Mouse (Mus musculus) hindbrain, embryonic 14.5 days (tissue): ENCODE measurements around the gene Cebpa. TPM values are rescaled to one million over a fixed set of nuclear protein-coding genes. Genes with fewer than 3 reads are reported as not detected.

Experiments used
- ATAC-seq: fragments of 200-750 bp; cut with Nextera tagmentation; 2 replicates; pipeline ENCODE4 v1.8.0; 2017; ENCODE audit warnings: moderate number of reproducible peaks, mild to moderate bottlenecking, moderate TSS enrichment, moderate library complexity; ENCODE audit not compliant: low FRiP score
- DNase-seq: peaks from one replicate; pipeline ENCODE4 v3.0.0-alpha.2; 2015; ENCODE audit warnings: low spot score
- H3K27ac ChIP-seq: fragments of 300-500 bp; sonication (generic); 2 replicates; pipeline ENCODE4 v1.5.1; 2014; ENCODE audit warnings: mild to moderate bottlenecking, moderate library complexity
- H3K27me3 ChIP-seq: fragments of 300-500 bp; sonication (generic); 2 replicates; pipeline ENCODE4 v1.6.1; 2014; ENCODE audit warnings: mild to moderate bottlenecking, low read length, mixed read lengths; ENCODE audit not compliant: control insufficient read depth, insufficient read depth
- H3K36me3 ChIP-seq: fragments of 300-500 bp; sonication (generic); replicated peaks from 2 replicates; pipeline ENCODE4 v1.6.1; 2014; ENCODE audit not compliant: control insufficient read depth, insufficient read depth
- H3K4me1 ChIP-seq: fragments of 300-500 bp; sonication (generic); replicated peaks from 2 replicates; pipeline ENCODE4 v1.6.1; 2014; ENCODE audit warnings: antibody characterized with exemption, low read length, mixed read lengths; ENCODE audit not compliant: control insufficient read depth, insufficient read depth
- H3K4me2 ChIP-seq: fragments of 300-500 bp; sonication (generic); replicated peaks from 2 replicates; pipeline ENCODE4 v1.6.1; 2014; ENCODE audit warnings: mild to moderate bottlenecking, moderate library complexity
- H3K4me3 ChIP-seq: fragments of 300-500 bp; sonication (generic); replicated peaks from 2 replicates; pipeline ENCODE4 v1.5.1; 2014; ENCODE audit warnings: mild to moderate bottlenecking, low read length
- H3K9ac ChIP-seq: fragments of 300-500 bp; sonication (generic); 2 replicates; pipeline ENCODE4 v1.6.1; 2014
- H3K9me3 ChIP-seq: fragments of 300-500 bp; sonication (generic); 2 replicates; pipeline ENCODE4 v1.6.1; 2016; ENCODE audit warnings: low read length; ENCODE audit not compliant: control insufficient read depth
- WGBS: fragments of 180-500 bp; shearing (Covaris S2); extraction: QIAGEN DNeasy Blood & Tissue Kit; methylation state at CpG from one replicate; pipeline ENCODE4 v1.1.7; 2014; 5-methylcytosine and 5-hydroxymethylcytosine counted together
- polyA plus RNA-seq: library from polyadenylated mRNA; unstranded; fragments of >200 nt; fragmentation: Nextera tagmentation; extraction: Ambion mirVana; gene quantifications from 2 replicates; pipeline ENCODE4 v1.2.1, GENCODE M21; 2014

The Cebpa gene
- polyA plus RNA-seq, 1 experiment from 2014 or later = 1.0 TPM

- Histone ChIP-seq H3K4me2 (no peak overlapping the region), H3K4me3 (no peak overlapping the region), H3K9ac (no peak overlapping the region), H3K9me3 (no peaks in the 10 kb centered on the region), H3K36me3 (no peaks in the 10 kb centered on the region), H3K4me1 (peaks cover 8% of the 10 kb centered on the region; the same call in 1 of the 2 replicates), H3K27me3 (peaks cover 35% of the 10 kb centered on the region), H3K27ac (no peak overlapping the region)
- DNase-seq = no peak
- WGBS = 66% methylated on average over 6 of the region's 6 CpGs
- ATAC-seq = no peak
Measured at GRCm38 (mm10) chr7:35124745-35125144, 5.7 kb downstream of the Cebpa start.

- peaks cover 23% of the 10 kb centered on the region for H3K27me3 ChIP-seq
- H3K4me1 ChIP-seq = no peaks in the 10 kb centered on the region
- DNase-seq = no peak
- no peak for ATAC-seq
- H3K9me3 ChIP-seq = no peaks in the 10 kb centered on the region
- H3K4me3 ChIP-seq = no peak overlapping the region
- 86% methylated on average over 5 of the region's 5 CpGs for WGBS
- no peak overlapping the region for H3K9ac ChIP-seq
- no peak overlapping the region for H3K27ac ChIP-seq
- no peak overlapping the region for H3K4me2 ChIP-seq
- no peaks in the 10 kb centered on the region for H3K36me3 ChIP-seq
Measured at GRCm38 (mm10) chr7:35125971-35126370, 6.9 kb downstream of the Cebpa start.

- no peak overlapping the region for H3K27ac ChIP-seq
- no peak overlapping the region for H3K4me2 ChIP-seq
- H3K36me3 ChIP-seq = no peaks in the 10 kb centered on the region
- H3K9ac ChIP-seq = no peak overlapping the region
- no peaks in the 10 kb centered on the region for H3K4me1 ChIP-seq
- DNase-seq (no peak), ATAC-seq (no peak)
- 0 out of 2 replicates have a peak, but pooled peaks cover 7% of the 10 kb centered on the region for H3K9me3 ChIP-seq
- 63% methylated on average over 10 of the region's 10 CpGs for WGBS
- peaks cover 12% of the 10 kb centered on the region for H3K27me3 ChIP-seq
- no peak overlapping the region for H3K4me3 ChIP-seq
Measured at GRCm38 (mm10) chr7:35127001-35127400, 7.9 kb downstream of the Cebpa start.

DNA sequence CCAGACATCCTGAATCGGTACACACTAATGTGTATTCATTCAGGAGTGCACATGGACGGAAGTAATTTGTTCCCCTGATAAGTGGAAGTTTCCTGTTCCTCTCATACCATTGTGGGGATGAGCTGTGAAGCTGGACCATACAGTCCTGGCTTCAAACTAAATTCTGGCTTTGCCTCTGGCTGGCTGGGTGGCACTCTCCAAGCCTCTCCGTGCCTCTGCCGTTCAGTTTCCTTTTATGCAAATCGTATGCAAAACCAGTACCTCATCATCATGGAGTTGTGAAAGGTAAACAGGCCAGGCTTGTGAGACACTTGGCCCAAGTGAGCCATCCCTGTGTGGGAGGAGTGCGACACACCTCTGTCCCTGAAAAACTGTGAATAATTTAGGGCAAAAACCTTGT, 8.6 kb downstream of the Cebpa start:
- 0 out of 2 replicates have a peak, but pooled peaks cover 7% of the 10 kb centered on the region for H3K9me3 ChIP-seq
- peaks cover 5% of the 10 kb centered on the region; the same call in 1 of the 2 replicates for H3K27me3 ChIP-seq
- no peak overlapping the region for H3K4me2 ChIP-seq
- H3K27ac ChIP-seq = no peak overlapping the region
- no peak for DNase-seq
- no peaks in the 10 kb centered on the region for H3K4me1 ChIP-seq
- ATAC-seq = no peak
- no peaks in the 10 kb centered on the region for H3K36me3 ChIP-seq
- no peak overlapping the region for H3K4me3 ChIP-seq
- no peak overlapping the region for H3K9ac ChIP-seq
- 50% methylated on average over 6 of the region's 6 CpGs for WGBS

DNA sequence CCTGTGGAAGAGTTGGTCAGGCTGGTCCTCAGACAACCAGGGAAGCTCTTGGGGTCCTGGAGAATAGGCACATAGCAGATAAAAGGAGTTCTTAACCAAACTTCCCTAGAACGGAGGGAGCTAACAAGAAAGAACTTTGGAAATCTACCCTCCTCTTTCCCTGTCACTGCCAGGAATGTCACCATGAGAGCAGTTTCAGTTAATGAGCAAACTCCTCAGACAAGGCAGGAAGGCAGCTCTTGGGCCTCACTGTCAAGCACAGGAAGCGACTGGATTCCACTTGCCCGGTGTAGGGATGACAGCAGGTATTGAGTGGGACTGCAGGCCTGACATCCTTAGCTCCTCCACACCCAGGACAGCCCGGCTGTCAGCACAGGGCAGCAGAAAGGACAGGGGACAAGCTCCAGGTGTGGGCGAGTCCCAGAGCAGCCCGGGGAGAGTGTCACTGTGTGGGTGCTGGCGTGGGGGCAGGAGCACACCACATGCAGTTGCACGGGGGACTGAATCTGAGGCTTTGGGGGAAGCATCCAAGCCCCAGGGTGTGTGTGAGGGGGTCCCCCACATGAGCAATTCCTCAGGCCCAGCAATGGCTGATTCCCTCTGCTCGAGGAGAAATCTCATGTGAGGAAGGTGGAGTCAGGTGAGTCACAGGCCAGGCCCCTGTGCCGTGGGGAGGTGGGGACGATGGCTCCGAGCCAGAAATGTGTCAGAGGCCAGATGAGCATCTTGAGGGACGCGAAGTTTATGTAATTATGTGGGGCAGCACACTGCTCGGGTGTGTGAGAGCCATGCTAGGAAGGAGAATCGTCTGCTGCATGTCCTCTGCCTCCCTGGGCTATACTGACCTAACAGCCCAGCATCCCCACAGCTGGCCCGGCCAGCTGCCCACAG, 9.8 kb downstream of the Cebpa start:
- no peaks in the 10 kb centered on the region for H3K27me3 ChIP-seq
- H3K9ac ChIP-seq = no peak overlapping the region
- H3K27ac ChIP-seq = no peak overlapping the region
- H3K4me2 ChIP-seq = no peak overlapping the region
- no peaks in the 10 kb centered on the region for H3K4me1 ChIP-seq
- no peak overlapping the region for H3K4me3 ChIP-seq
- ATAC-seq (no peak), DNase-seq (no peak)
- 67% methylated on average over 17 of the region's 17 CpGs for WGBS
- 0 out of 2 replicates have a peak, but pooled peaks cover 7% of the 10 kb centered on the region for H3K9me3 ChIP-seq
- no peaks in the 10 kb centered on the region for H3K36me3 ChIP-seq

DNA sequence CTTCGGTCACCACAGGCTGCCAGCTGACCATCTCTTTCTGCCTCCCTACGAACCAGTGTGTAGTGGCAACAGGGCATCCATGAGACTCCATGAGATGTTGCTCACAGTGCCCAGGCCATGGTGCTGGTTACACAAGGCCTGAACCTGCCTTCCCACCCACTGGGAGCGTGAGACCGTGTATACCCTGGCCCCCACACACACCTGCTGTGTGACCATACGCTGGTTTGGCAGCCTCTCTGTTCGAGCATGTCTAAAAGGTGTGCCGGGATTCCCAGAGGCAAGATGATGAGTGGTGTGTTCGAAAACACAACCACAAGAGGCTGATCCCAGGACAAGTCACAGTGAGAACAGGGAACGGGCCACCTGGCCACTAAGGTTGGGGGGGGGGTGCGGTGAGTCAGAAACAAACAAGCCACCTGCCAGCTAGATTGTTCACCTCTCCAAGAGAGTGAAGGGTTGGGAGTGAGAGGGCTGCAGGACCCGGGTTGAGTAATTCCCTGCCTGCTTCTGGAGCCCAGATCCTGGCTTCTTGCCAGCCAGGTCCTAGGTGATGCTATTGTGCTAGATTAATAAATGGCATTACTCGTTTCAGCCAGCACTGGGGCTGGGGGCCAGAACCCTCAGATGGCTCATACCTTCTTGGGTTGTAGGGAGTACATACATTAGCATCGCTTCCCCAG, 11.1 kb downstream of the Cebpa start:
- H3K36me3 ChIP-seq = no peaks in the 10 kb centered on the region
- H3K27ac ChIP-seq = no peak overlapping the region
- 83% methylated on average over 13 of the region's 13 CpGs for WGBS
- H3K9ac ChIP-seq = no peak overlapping the region
- H3K27me3 ChIP-seq = no peaks in the 10 kb centered on the region
- DNase-seq (no peak), ATAC-seq (no peak)
- H3K4me2 ChIP-seq = no peak overlapping the region
- H3K4me3 ChIP-seq = no peak overlapping the region
- H3K9me3 ChIP-seq = 0 out of 2 replicates have a peak, but pooled peaks cover 7% of the 10 kb centered on the region
- no peaks in the 10 kb centered on the region for H3K4me1 ChIP-seq

DNA sequence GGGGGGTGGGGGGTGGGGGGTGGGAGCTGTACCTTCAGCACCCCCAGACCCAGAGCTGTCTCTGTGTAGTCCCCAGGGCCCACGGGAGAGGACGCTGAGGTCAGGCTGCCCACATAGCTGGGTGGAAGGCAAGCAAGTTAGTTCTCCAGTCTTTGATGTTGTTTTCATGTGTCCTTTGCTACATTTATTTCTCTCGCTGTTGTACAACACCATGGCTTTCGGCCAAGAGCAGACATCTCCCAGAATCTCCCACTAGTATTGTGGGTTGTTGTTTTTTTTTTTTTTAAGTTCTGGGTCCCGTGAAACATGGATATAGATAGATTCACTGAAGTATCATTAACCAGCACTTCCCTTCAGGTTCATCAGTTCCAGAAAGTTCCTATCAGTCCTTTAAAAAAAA, 11.8 kb downstream of the Cebpa start:
- DNase-seq = no peak
- WGBS = 92% methylated on average over 5 of the region's 5 CpGs
- Histone ChIP-seq H3K36me3 (no peaks in the 10 kb centered on the region), H3K9me3 (0 out of 2 replicates have a peak, but pooled peaks cover 7% of the 10 kb centered on the region), H3K27me3 (no peaks in the 10 kb centered on the region), H3K4me1 (no peaks in the 10 kb centered on the region), H3K27ac (no peak overlapping the region), H3K9ac (no peak overlapping the region), H3K4me2 (no peak overlapping the region), H3K4me3 (no peak overlapping the region)
- no peak for ATAC-seq

DNA sequence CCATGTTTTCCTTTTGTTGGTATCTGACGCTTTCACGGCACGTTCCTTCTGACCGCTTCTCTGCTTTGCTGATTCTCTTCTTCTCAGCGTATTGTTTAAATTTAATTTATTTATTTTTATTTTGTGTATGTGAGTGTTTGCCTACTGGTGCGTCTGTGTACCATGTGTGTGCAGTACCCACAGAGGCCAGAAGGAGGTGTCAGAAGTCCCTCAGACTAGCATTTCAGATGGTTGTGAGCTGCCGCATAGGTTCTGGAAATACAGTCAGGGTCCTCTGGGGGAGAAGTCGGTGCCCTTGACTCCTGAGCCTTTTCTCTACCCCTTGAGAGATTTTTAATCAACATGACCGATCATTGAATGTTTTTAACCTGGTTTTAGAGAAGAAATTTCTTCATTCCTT, 12.5 kb downstream of the Cebpa start:
- no peak for DNase-seq
- Histone ChIP-seq H3K9me3 (0 out of 2 replicates have a peak, but pooled peaks cover 7% of the 10 kb centered on the region), H3K9ac (no peak overlapping the region), H3K4me1 (no peaks in the 10 kb centered on the region), H3K27ac (no peak overlapping the region), H3K4me2 (no peak overlapping the region), H3K36me3 (no peaks in the 10 kb centered on the region), H3K27me3 (no peaks in the 10 kb centered on the region), H3K4me3 (no peak overlapping the region)
- 95% methylated on average over 9 of the region's 9 CpGs for WGBS
- ATAC-seq = no peak

GRCm38 (mm10) chr7:35134621-35135020, 15.5 kb downstream of the Cebpa start:
- no peak overlapping the region for H3K4me3 ChIP-seq
- no peak overlapping the region for H3K4me2 ChIP-seq
- no peaks in the 10 kb centered on the region for H3K27me3 ChIP-seq
- DNase-seq = no peak
- no peaks in the 10 kb centered on the region for H3K36me3 ChIP-seq
- no peak overlapping the region for H3K9ac ChIP-seq
- ATAC-seq = no peak
- no peaks in the 10 kb centered on the region for H3K4me1 ChIP-seq
- 37% methylated on average over 5 of the region's 5 CpGs for WGBS
- H3K9me3 ChIP-seq = 0 out of 2 replicates have a peak, but pooled peaks cover 7% of the 10 kb centered on the region
- H3K27ac ChIP-seq = no peak overlapping the region
